Mouse (Mus musculus) brain, embryonic 14.5 days (tissue): Measurements from ENCODE around the gene Tbc1d24.

Source experiments
- CTCF ChIP-seq: fragments of 200-500 bp; IDR thresholded peaks from 2 replicates; pipeline ENCODE4 v1.5.1; 2012; ENCODE audit warnings: inconsistent platforms, mild to moderate bottlenecking, moderate library complexity, borderline replicate concordance; ENCODE audit not compliant: insufficient read depth, insufficient read length; ENCODE audit errors: extremely low read depth
- POLR2A ChIP-seq: fragments of 200-500 bp; IDR thresholded peaks from 2 replicates; pipeline ENCODE4 v1.6.1; 2012; ENCODE audit warnings: mild to moderate bottlenecking, inconsistent platforms, borderline replicate concordance; ENCODE audit not compliant: poor library complexity, insufficient read depth, insufficient read length, severe bottlenecking; ENCODE audit errors: extremely low read depth

GRCm38 (mm10) chr17:24227941-24228340 is 22.6 kb upstream of the Tbc1d24 start:
- TF ChIP-seq POLR2A (no peak), CTCF (no peak)
